Mouse (Mus musculus): ENCODE measurements around the gene Apoo. TPM values are rescaled to one million over a fixed set of nuclear protein-coding genes. Genes with fewer than 3 reads are reported as not detected.

Gene Apoo
- total RNA-seq, 2 experiments from 2014 or later, result 9.7 to 26.4 TPM

Other genes starting within 250 kb of the Apoo start
- gene Zfx, start 243.4 kb upstream of the Apoo start, total RNA-seq (2015), result 37.8 and 45.3 TPM in 2 replicates
- gene Zfx, start 243.4 kb upstream of the Apoo start, total RNA-seq (2017), result 32.1 and 32.6 TPM in 2 replicates
- 95.0 and 104 TPM in 2 replicates for gene Eif2s3x, start 154.3 kb upstream of the Apoo start, total RNA-seq (2015)
- 102 and 106 TPM in 2 replicates for gene Eif2s3x, start 154.3 kb upstream of the Apoo start, total RNA-seq (2017)
- 9.4 and 12.9 TPM in 2 replicates for gene Klhl15, start 132.5 kb upstream of the Apoo start, total RNA-seq (2015)
- gene Klhl15, start 132.5 kb upstream of the Apoo start, total RNA-seq (2017), result 6.9 and 7.2 TPM in 2 replicates
- not detected in 2 replicates for gene Fam90a1b, start 340 bp upstream of the Apoo start, total RNA-seq (2015)
- gene Fam90a1b, start 340 bp upstream of the Apoo start, total RNA-seq (2017), result 0.18 and 0.24 TPM in 2 replicates
- 0.68 and 1.1 TPM in 2 replicates for gene Maged1, start 175.0 kb downstream of the Apoo start, total RNA-seq (2015)
- gene Maged1, start 175.0 kb downstream of the Apoo start, total RNA-seq (2017), result 1.5 TPM in 2 replicates